Mouse (Mus musculus): ENCODE measurements around the gene Gpr37l1. TPM values are rescaled to one million over a fixed set of nuclear protein-coding genes. Genes with fewer than 3 reads are reported as not detected.
A peak's percentile ranks its signal among the peaks of the same experiment; 100 is the strongest.
"Not testable (repeated sequence)": the region's sequence is repeated elsewhere in the genome, so short reads cannot be mapped to it uniquely, and the experiment has no call there.

Gpr37l1 gene
- polyA plus RNA-seq, 1 experiment from 2014 or later: not detected

GRCm38 (mm10) chr1:135200400-135200799, 32.9 kb upstream of the Gpr37l1 start:
- Histone ChIP-seq H3K27ac (replicated peaks in 1 of 2; ENCODE audit: control insufficient read depth in 1 of 2, insufficient read depth in 1 of 2, low read depth in 2 of 2, low read length in 2 of 2) (no peak overlapping the region), H3K4me2 (ENCODE audit: low read length) (no peak overlapping the region), H3K27me3 (ENCODE audit: control insufficient read depth, insufficient read depth, low read length) (peaks cover 16% of the 10 kb centered on the region), H3K36me3 (ENCODE audit: control insufficient read depth, insufficient read depth, low read length) (no peaks in the 10 kb centered on the region), H3K4me3 (ENCODE audit: control insufficient read depth in 1 of 2, insufficient read depth in 1 of 2, low read depth in 1 of 2, low read length in 2 of 2) (no peak overlapping the region), H3K4me1 (ENCODE audit: control insufficient read depth in 2 of 2, insufficient read depth in 2 of 2, low read length in 2 of 2) (peaks cover 17 to 18% of the 10 kb centered on the region in 2 experiments), H3K9ac (ENCODE audit: low read length) (no peak overlapping the region), H3K9me3 (ENCODE audit: control insufficient read depth, low read length) (no peaks in the 10 kb centered on the region)
- no peak for ATAC-seq (ENCODE audit: insufficient number of reproducible peaks, insufficient read depth, low FRiP score, low read depth)
- WGBS: 86% methylated on average over 4 of the region's 4 CpGs

DNA sequence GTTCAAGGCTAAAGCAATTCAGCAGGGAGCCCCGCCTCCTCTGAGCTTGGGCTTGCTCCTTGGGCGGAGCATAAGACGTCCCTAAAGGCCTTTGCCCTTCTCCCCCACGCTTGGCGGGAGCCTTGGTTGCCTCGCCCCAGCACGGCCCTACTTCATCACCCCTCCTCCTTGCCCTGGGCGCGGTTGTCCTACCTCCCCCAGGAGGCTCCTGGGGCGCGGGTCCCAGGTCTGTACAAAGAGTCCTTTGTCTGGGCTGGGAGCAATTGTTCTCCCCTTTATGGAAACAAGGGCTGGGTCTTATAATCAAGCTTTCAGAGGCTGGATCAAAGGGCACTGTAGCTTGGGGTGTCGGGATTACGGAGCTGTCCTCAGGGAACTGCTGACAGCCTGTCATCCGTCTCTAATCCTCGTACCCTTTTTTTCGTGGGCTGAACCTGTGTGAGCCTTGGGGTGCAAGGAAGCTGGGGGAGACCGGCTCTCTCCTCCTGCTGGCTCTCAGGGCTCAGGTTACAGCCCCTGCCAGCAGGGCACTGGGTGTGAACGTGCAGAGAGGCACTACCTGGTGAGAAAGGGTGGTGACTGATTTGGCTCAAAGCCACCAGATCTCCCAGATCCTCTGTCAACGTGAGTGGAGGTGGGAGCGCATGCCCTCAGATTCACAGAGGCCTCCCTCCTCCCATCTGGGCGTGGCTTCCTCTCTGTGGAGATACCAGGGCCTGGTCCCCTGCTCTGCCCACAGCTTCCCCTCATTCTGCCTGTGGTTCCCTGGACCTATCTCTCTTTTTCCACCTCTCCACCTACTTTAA, 31.7 kb upstream of the Gpr37l1 start:
- peaks cover 9% of the 10 kb centered on the region in 2 experiments for H3K4me1 ChIP-seq (ENCODE audit: control insufficient read depth in 2 of 2, insufficient read depth in 2 of 2, low read length in 2 of 2)
- no peaks in the 10 kb centered on the region for H3K9me3 ChIP-seq (ENCODE audit: control insufficient read depth, low read length)
- ATAC-seq (ENCODE audit: insufficient number of reproducible peaks, insufficient read depth, low FRiP score, low read depth): peak; percentile 23; the same call in 1 of the 2 replicates
- no peak overlapping the region; a peak in 1 of 4 replicates for H3K4me3 ChIP-seq (ENCODE audit: control insufficient read depth in 1 of 2, insufficient read depth in 1 of 2, low read depth in 1 of 2, low read length in 2 of 2)
- no peak overlapping the region for H3K27ac ChIP-seq (replicated peaks in 1 of 2; ENCODE audit: control insufficient read depth in 1 of 2, insufficient read depth in 1 of 2, low read depth in 2 of 2, low read length in 2 of 2)
- WGBS: 5% methylated on average over 21 of the region's 21 CpGs
- H3K36me3 ChIP-seq (ENCODE audit: control insufficient read depth, insufficient read depth, low read length): no peaks in the 10 kb centered on the region
- peaks cover 16% of the 10 kb centered on the region for H3K27me3 ChIP-seq (ENCODE audit: control insufficient read depth, insufficient read depth, low read length)
- peak overlapping the region; percentile 30 for H3K9ac ChIP-seq (ENCODE audit: low read length)
- H3K4me2 ChIP-seq (ENCODE audit: low read length): peak overlapping the region; percentile 51

DNA sequence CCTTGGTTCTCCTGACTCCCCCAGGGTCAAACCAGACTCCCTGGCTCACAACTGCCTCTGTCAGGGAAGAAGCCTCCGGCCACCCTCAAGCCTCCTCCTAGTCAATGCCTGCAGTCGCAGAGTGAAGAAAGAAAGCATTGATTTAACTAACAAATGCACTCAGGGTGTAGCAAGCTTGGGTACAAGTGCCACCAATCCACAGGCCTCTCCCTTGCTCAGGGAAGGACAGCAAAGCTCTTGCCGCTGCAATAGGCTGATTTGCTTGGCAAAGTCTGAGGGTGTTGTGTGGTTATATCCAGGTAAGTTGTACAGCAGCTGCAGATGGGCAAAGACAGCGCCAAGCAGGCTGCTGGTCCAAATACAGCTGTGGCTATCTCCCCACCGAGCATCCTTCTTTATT, 30.9 kb upstream of the Gpr37l1 start:
- Histone ChIP-seq H3K36me3 (ENCODE audit: control insufficient read depth, insufficient read depth, low read length) (no peaks in the 10 kb centered on the region), H3K9ac (ENCODE audit: low read length) (no peak overlapping the region), H3K4me3 (ENCODE audit: control insufficient read depth in 1 of 2, insufficient read depth in 1 of 2, low read depth in 1 of 2, low read length in 2 of 2) (no peak overlapping the region), H3K4me1 (ENCODE audit: control insufficient read depth in 2 of 2, insufficient read depth in 2 of 2, low read length in 2 of 2) (peaks cover 9% of the 10 kb centered on the region in 2 experiments), H3K9me3 (ENCODE audit: control insufficient read depth, low read length) (no peaks in the 10 kb centered on the region), H3K4me2 (ENCODE audit: low read length) (no peak overlapping the region), H3K27ac (replicated peaks in 1 of 2; ENCODE audit: control insufficient read depth in 1 of 2, insufficient read depth in 1 of 2, low read depth in 2 of 2, low read length in 2 of 2) (no peak overlapping the region), H3K27me3 (ENCODE audit: control insufficient read depth, insufficient read depth, low read length) (peaks cover 16% of the 10 kb centered on the region)
- ATAC-seq (ENCODE audit: insufficient number of reproducible peaks, insufficient read depth, low FRiP score, low read depth): no peak
- WGBS: 51% methylated on average over 5 of the region's 5 CpGs

GRCm38 (mm10) chr1:135195907-135196440, 28.5 kb upstream of the Gpr37l1 start:
- Histone ChIP-seq H3K4me3 (ENCODE audit: control insufficient read depth in 1 of 2, insufficient read depth in 1 of 2, low read depth in 1 of 2, low read length in 2 of 2) (no peak overlapping the region), H3K4me1 (ENCODE audit: control insufficient read depth in 2 of 2, insufficient read depth in 2 of 2, low read length in 2 of 2) (peaks cover 9% of the 10 kb centered on the region in 2 experiments), H3K27me3 (ENCODE audit: control insufficient read depth, insufficient read depth, low read length) (peaks cover 7% of the 10 kb centered on the region; the same call in 1 of the 2 replicates), H3K4me2 (ENCODE audit: low read length) (no peak overlapping the region), H3K9ac (ENCODE audit: low read length) (no peak overlapping the region), H3K36me3 (ENCODE audit: control insufficient read depth, insufficient read depth, low read length) (no peaks in the 10 kb centered on the region), H3K9me3 (ENCODE audit: control insufficient read depth, low read length) (no peaks in the 10 kb centered on the region), H3K27ac (replicated peaks in 1 of 2; ENCODE audit: control insufficient read depth in 1 of 2, insufficient read depth in 1 of 2, low read depth in 2 of 2, low read length in 2 of 2) (no peak overlapping the region)
- no peak; the same call in 1 of the 2 replicates for ATAC-seq (ENCODE audit: insufficient number of reproducible peaks, insufficient read depth, low FRiP score, low read depth)
- 72% methylated on average over 6 of the region's 6 CpGs for WGBS

- not testable (repeated sequence) for H3K36me3 ChIP-seq (ENCODE audit: control insufficient read depth, insufficient read depth, low read length); H3K4me2 ChIP-seq (ENCODE audit: low read length); H3K4me1 ChIP-seq (ENCODE audit: control insufficient read depth in 2 of 2, insufficient read depth in 2 of 2, low read length in 2 of 2); H3K27me3 ChIP-seq (ENCODE audit: control insufficient read depth, insufficient read depth, low read length); H3K4me3 ChIP-seq (ENCODE audit: control insufficient read depth in 1 of 2, insufficient read depth in 1 of 2, low read depth in 1 of 2, low read length in 2 of 2); ATAC-seq (ENCODE audit: insufficient number of reproducible peaks, insufficient read depth, low FRiP score, low read depth); H3K9me3 ChIP-seq (ENCODE audit: control insufficient read depth, low read length); H3K9ac ChIP-seq (ENCODE audit: low read length); H3K27ac ChIP-seq (replicated peaks in 1 of 2; ENCODE audit: control insufficient read depth in 1 of 2, insufficient read depth in 1 of 2, low read depth in 2 of 2, low read length in 2 of 2)
- 79% methylated on average over 5 of the region's 5 CpGs for whole genome bisulfite sequencing
These were observed 26.9 kb upstream of the Gpr37l1 start for GRCm38 (mm10) chr1:135194335-135194734.

GRCm38 (mm10) chr1:135189186-135189585, 21.7 kb upstream of the Gpr37l1 start:
- no peak overlapping the region for H3K4me2 ChIP-seq (ENCODE audit: low read length)
- H3K9ac ChIP-seq (ENCODE audit: low read length): no peak overlapping the region
- H3K36me3 ChIP-seq (ENCODE audit: control insufficient read depth, insufficient read depth, low read length): no peaks in the 10 kb centered on the region
- no peaks in the 10 kb centered on the region for H3K4me1 ChIP-seq (ENCODE audit: control insufficient read depth in 2 of 2, insufficient read depth in 2 of 2, low read length in 2 of 2)
- no peaks in the 10 kb centered on the region for H3K9me3 ChIP-seq (ENCODE audit: control insufficient read depth, low read length)
- H3K4me3 ChIP-seq (ENCODE audit: control insufficient read depth in 1 of 2, insufficient read depth in 1 of 2, low read depth in 1 of 2, low read length in 2 of 2): no peak overlapping the region
- H3K27ac ChIP-seq (replicated peaks in 1 of 2; ENCODE audit: control insufficient read depth in 1 of 2, insufficient read depth in 1 of 2, low read depth in 2 of 2, low read length in 2 of 2): no peak overlapping the region
- no peak for ATAC-seq (ENCODE audit: insufficient number of reproducible peaks, insufficient read depth, low FRiP score, low read depth)
- 88% methylated on average over 4 of the region's 4 CpGs for WGBS
- H3K27me3 ChIP-seq (ENCODE audit: control insufficient read depth, insufficient read depth, low read length): peaks cover 18% of the 10 kb centered on the region

DNA sequence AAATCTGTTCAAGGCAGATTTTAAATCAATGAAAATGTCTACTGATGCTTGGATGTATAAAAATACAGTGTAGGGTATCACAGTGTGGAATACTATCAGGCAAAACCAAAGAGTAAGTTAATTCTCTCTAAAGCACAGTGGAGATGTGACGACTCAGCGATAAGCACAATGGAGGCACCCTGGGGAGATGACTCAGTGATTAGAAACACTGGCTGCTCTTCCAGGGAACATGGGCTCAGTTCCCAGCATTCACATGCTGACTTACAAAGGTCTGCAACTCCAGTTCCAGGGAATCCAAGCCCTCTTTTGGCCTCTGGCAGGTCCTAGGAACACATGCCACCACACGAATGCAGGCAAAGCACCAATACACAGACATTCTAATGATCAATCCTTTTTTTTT, 20.7 kb upstream of the Gpr37l1 start:
- no peak overlapping the region for H3K27ac ChIP-seq (replicated peaks in 1 of 2; ENCODE audit: control insufficient read depth in 1 of 2, insufficient read depth in 1 of 2, low read depth in 2 of 2, low read length in 2 of 2)
- H3K36me3 ChIP-seq (ENCODE audit: control insufficient read depth, insufficient read depth, low read length): no peaks in the 10 kb centered on the region
- no peaks in the 10 kb centered on the region for H3K9me3 ChIP-seq (ENCODE audit: control insufficient read depth, low read length)
- no peak for ATAC-seq (ENCODE audit: insufficient number of reproducible peaks, insufficient read depth, low FRiP score, low read depth)
- H3K4me3 ChIP-seq (ENCODE audit: control insufficient read depth in 1 of 2, insufficient read depth in 1 of 2, low read depth in 1 of 2, low read length in 2 of 2): no peak overlapping the region
- 45% methylated on average over 3 of the region's 3 CpGs for WGBS
- peaks cover 3 to 6% of the 10 kb centered on the region in 2 experiments; a peak in 2 of 4 replicates for H3K4me1 ChIP-seq (ENCODE audit: control insufficient read depth in 2 of 2, insufficient read depth in 2 of 2, low read length in 2 of 2)
- H3K27me3 ChIP-seq (ENCODE audit: control insufficient read depth, insufficient read depth, low read length): peaks cover 23% of the 10 kb centered on the region
- H3K4me2 ChIP-seq (ENCODE audit: low read length): no peak overlapping the region
- no peak overlapping the region for H3K9ac ChIP-seq (ENCODE audit: low read length)
